Mouse (Mus musculus) ovary, postnatal 14 days (tissue): Measurements from ENCODE around the gene Zmiz1.

Experiments used
- DNase-seq: peaks from one replicate; pipeline ENCODE4 v3.0.0; 2022; ENCODE audit warnings: low spot score

Zmiz1 gene

GRCm38 (mm10) chr14:25558479-25558878, 99.5 kb downstream of the Zmiz1 start:
- no peak for DNase-seq

GRCm38 (mm10) chr14:25559907-25560306, 100.9 kb downstream of the Zmiz1 start:
- no peak for DNase-seq

GRCm38 (mm10) chr14:25560841-25561240, 101.9 kb downstream of the Zmiz1 start:
- DNase-seq = no peak

- no peak for DNase-seq
Measured at GRCm38 (mm10) chr14:25561716-25562115, 102.7 kb downstream of the Zmiz1 start.

- no peak for DNase-seq
Measured at GRCm38 (mm10) chr14:25562447-25562846, 103.5 kb downstream of the Zmiz1 start.

GRCm38 (mm10) chr14:25562909-25563308, 103.9 kb downstream of the Zmiz1 start:
- DNase-seq = no peak

- no peak for DNase-seq
Measured at GRCm38 (mm10) chr14:25564577-25564976, 105.6 kb downstream of the Zmiz1 start.

GRCm38 (mm10) chr14:25565344-25566088, 106.5 kb downstream of the Zmiz1 start:
- DNase-seq = peak; percentile 85

GRCm38 (mm10) chr14:25567245-25567644, 108.3 kb downstream of the Zmiz1 start:
- peak; percentile 57 for DNase-seq

GRCm38 (mm10) chr14:25567837-25568236, 108.9 kb downstream of the Zmiz1 start:
- no peak for DNase-seq

GRCm38 (mm10) chr14:25574047-25574870, 115.3 kb downstream of the Zmiz1 start:
- DNase-seq = no peak

- DNase-seq = no peak
Measured at GRCm38 (mm10) chr14:25576642-25577041, 117.7 kb downstream of the Zmiz1 start.

GRCm38 (mm10) chr14:25577431-25577830, 118.4 kb downstream of the Zmiz1 start:
- no peak for DNase-seq

- no peak for DNase-seq
Measured at GRCm38 (mm10) chr14:25579597-25579996, 120.6 kb downstream of the Zmiz1 start.

- no peak for DNase-seq
Measured at GRCm38 (mm10) chr14:25580397-25580796, 121.4 kb downstream of the Zmiz1 start.

GRCm38 (mm10) chr14:25582603-25583002, 123.6 kb downstream of the Zmiz1 start:
- DNase-seq = no peak

- DNase-seq = no peak
Measured at GRCm38 (mm10) chr14:25583899-25584298, 124.9 kb downstream of the Zmiz1 start.

GRCm38 (mm10) chr14:25585545-25586301, 126.7 kb downstream of the Zmiz1 start:
- DNase-seq = peak; percentile 25

- no peak for DNase-seq
Measured at GRCm38 (mm10) chr14:25586846-25587486, 128.0 kb downstream of the Zmiz1 start.

GRCm38 (mm10) chr14:25587487-25588001, 128.6 kb downstream of the Zmiz1 start:
- peak; percentile 46 for DNase-seq

GRCm38 (mm10) chr14:25588156-25588555, 129.2 kb downstream of the Zmiz1 start:
- peak; percentile 30 for DNase-seq
